Mouse (Mus musculus) retina, embryonic 14.5 days (tissue): ENCODE data around the gene Zfp365.

Experiments used
- DNase-seq: peaks from one replicate; pipeline ENCODE4 v3.0.0-alpha.2; 2015; ENCODE audit warnings: low spot score

Zfp365 gene

DNA sequence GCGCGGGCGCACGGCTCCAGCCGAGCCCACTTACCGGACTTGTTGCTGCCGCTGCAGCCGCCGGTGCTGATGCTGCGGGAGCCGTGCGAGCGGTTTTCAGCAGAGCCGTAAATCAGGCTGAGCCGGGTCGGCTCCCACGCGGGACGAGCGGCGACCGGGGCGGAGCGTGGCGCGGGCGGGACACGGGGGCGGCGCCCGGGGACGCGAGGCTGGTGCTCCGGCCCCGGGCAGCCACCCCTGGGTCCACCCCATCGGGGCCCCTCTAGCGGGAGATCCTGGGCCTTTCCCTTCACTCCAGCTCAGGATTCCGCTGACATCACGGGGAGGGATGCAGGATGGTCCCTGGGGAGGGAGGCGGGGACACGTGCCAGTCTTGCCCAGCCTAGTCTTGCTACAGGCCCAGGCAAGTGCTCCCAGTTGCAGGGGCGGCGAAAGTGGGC lies at the start of gene Zfp365:
Zfp365 (minus strand) TSS at position 326 of the 440 bp plus-strand sequence.
- DNase-seq = peak; percentile 85

DNA sequence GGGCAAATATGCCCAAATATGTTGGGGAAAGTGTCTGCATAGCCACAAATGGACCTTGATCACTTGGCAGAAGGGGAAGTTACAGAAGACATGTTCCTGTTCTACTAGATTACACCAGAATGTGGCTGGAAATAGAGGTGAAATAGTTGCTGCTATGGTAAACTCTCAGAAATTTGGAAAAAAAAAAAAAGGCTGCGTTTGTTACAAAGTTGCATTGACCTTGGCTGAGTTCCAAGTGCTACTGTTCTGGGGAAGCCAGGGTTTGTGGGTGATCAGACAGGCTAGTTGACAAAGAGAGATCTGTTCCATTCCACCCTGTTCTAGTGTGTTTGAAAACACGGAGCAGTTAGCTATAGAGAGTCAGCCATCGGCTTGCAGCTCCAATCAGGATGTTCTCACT lies 47.5 kb upstream of the Zfp365 start:
- DNase-seq = no peak

DNA sequence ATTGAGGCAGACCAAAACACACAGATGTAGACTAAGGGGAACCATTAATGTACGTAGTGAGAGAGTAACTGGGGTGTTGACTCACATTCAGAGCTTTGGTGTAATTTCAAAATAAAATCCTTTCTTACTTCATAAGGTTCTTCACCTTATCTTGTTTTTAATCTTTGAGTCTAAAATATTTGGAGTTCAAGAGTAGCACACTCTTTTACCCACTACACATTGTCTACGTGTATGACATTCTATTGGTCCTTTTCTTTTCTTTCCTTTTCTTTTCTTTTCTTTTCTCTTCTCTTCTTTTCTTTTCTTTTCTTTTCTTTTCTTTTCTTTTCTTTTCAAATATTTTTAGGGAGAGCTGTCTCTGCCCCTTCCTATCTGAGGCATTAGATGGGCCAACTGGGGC lies 43.5 kb upstream of the Zfp365 start:
- no peak for DNase-seq

DNA sequence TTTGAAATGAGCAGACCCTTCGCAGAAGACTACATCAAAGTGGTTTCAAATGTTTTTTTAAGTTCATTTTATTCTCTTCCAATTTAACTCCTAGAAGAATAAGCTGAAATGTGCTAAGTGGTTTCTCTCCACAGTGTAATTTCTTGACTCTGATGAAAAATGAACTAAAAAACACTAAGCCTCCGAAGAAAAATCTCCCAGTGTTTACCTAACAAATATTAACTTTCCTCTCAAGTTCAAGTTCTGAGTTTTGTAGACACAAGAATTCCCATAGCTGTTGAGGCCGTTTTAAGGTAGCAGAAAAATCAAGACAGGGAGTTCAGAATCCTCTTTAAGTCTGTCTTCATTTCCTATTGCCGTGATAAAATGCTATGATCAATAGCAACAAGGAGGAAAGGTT lies 39.2 kb upstream of the Zfp365 start:
- DNase-seq = no peak

DNA sequence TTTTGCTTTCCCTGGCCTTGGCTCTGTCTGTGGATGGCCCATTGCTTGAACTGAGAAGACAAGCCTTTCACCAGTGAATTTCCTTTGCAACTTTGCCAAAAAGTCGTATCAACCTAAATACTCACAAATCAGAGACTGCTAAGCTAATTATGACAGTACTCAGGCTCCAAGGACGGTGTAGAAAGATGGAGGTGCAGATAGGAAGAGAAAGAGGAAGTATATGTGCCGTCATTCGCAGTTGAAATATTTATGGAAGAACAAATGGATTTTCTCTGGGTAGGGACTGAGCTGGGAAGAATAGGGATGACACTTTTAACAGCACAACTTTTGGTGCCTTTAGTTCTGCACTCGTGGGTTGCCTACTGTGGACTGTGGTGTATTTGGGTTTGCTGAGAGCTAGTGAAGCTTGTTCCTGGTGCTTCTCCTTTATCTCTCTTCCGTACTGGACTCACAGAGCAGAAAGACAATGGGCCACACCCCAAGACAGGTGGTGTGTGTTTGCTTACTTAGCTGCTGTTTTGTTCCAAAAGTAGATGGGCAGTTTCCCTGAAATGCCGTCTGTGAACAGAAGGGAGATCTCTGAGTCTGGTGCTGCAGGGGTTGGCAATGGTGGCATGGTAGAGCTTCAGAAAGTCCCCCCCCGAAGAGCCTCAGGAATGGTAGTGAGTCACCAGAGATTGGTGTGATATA lies 37.7 kb upstream of the Zfp365 start:
- DNase-seq = no peak

DNA sequence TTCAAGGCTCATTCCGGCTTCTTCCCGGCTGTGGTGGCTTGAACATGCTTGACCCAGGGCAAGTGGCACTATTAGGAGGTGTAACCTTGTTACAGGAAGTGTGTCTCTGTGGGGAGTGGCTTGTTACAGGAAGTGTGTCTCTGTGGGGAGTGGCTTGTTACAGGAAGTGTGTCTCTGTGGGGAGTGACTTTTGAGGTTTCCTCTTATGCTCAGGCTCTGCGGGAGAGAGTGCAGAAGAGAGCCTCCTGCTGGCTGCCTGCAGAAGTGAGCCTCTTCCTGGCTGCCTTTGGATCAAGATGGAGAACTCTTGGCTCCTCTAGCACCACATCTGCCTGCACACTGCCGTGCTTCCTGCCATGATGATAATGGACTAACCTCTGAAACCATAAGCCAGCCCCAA lies 31.1 kb upstream of the Zfp365 start:
- no peak for DNase-seq

DNA sequence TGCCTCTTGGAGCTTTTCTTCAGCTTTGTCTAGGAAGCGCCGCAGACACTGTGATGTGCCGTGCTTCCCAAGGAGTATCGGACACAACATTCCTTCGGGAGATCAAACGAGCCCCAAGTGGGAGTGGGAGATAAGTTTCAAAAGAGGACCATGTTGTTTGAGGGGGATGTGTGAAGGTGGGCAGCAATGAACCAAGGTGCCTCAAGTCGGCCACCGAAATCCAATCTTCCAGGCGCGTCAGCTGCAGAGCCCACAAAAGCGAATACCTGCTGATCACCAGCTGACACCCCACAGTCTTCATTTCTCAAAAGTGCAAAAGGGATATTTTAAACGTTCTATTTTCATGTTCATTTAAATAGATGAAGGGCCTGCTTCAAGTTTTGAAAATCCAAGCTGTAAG lies 27.1 kb upstream of the Zfp365 start:
- no peak for DNase-seq

DNA sequence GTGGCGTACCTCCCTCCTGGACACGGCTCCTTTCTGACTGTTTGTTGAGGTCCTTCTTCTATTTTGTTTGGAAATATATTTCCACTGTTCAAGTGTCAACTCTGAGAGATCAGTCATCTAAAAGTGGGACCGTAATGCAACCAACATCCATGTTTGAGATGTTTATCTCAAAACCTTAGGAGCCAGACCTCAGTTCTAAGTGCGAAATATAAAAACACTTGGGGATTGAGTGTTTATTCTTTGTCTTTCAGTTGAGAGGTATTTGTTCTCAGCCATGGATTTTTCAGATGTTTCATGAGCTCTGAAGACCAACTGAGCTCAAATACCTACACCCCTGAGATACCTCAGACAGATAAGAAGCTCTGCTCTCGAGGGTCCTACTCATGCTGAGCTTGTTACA lies 25.3 kb upstream of the Zfp365 start:
- no peak for DNase-seq

DNA sequence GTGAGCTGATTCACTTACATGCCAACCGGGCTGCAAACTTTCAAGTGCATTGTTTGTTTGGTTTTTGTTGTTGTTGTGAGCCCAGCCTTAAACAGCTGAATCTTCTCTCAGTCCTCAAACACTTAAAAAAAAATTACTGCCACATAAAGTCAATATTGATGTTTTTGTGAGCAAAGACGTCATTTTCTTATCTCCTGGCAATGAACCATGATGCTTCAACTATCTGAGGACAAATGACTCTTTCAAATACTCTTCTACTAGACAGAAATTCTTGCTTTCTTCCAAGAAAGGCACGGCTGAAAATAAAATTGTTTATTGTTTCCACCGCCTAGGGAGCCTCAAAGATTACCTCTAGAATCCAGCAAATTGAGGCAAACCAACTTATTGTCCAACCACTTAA lies 24.5 kb upstream of the Zfp365 start:
- no peak for DNase-seq

DNA sequence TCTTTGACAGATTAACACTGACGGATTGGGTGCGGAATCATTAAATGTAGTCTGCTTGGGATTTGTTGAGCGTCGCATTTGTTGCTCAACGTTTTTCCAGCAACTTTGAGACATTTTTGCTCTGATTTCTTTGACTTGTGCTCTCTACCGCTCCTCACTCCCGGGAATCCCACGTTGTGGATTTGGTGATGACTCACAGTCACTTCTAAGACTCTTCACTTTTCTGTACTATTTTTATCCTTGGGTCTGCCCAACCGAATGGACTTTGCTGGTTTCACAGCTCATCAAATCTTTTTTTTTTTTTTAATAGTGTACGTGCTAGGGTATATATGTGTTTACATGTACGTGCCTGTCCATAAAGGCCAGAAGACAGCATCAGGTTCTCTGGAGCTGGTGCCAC lies 20.3 kb upstream of the Zfp365 start:
- DNase-seq = no peak

DNA sequence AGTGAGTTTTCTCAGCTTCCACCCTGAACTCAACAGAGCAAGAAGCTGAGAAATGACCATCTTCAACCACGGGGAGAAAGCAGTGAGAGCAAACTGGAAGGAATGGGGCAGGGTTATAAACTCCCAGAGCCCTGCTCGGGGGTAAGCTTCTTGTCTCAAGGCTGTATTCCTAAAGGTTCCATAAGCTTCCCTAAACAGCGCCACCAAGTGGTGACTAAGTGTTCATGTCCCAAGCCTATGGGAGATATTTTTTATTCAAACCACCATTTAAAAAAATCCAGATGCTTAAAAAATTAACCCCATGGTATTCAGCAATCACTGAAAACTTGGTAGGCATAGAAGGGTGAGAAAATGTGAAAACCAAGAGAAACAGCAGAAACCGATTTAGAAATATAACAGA lies 18.9 kb upstream of the Zfp365 start:
- no peak for DNase-seq

DNA sequence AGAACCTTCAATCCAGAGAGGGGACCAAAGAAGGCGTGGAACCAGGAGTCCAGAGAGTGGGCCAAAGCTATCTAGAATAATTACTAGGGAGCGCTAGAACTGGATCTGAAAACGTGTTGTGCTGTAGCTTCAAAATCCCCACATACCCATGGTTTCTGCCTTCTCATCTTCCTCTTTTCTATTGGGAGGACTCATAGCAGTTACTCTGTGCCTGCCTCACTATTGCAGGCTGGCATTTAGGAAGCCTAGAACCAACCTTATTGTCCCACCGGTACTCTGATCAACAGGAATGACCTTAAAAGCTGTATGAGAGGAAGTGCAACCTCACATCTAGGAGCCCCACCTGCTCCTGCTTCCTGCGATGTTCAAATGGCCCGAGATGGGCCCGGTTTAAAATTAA lies 16.1 kb upstream of the Zfp365 start:
- no peak for DNase-seq

DNA sequence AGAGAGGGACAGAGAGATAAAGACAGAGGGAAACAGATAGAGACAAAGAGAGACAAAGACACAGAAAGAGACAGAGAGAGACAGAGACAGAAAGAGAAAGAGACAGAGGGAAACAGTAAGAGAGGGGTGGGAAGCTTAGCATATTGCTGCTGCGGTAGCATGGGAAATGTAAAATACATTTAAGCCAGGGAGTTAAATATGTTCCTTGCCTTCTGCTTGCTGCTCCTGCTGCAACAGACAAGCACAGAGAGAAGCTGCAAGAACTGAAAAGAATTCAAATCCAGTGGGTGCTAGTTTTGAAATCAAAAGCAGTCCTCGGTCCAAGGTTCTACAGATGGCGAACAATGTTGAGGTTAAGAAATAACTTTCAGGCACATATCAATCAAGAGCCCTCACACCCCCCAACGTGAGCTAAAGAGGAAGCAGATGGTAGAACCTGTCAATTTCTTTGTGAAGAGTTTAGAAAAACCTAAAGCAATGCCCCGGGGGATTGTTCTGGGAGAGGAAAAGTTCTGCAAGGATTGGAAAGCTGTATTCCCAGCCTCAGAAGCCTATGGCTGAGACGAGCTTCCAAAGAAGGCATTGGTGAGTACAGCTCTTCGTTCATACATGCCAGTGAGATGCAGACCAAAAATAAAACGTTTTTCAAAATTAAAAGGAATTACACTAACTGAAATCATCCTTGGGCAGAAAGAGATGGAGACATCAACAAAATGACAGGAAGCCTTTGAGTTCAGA lies 15.4 kb upstream of the Zfp365 start:
- DNase-seq = no peak

DNA sequence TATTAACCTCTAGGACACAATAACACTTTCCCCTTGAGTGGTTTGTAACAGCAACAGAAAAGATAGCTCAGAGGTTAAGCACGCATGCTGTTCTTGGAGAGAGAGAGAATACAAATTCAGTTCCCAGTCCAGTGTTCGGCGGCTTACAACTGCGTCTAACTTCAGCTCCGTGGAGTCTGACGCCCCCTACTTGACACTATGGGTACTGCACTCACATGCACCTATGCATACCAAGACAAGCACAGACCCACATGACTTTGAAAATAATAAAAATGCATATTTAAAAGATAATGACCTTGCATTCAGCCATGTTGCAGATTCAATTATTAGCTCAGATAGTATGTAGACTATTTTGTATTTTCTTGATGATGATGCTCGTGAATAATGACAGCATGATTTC lies 11.6 kb upstream of the Zfp365 start:
- no peak for DNase-seq

DNA sequence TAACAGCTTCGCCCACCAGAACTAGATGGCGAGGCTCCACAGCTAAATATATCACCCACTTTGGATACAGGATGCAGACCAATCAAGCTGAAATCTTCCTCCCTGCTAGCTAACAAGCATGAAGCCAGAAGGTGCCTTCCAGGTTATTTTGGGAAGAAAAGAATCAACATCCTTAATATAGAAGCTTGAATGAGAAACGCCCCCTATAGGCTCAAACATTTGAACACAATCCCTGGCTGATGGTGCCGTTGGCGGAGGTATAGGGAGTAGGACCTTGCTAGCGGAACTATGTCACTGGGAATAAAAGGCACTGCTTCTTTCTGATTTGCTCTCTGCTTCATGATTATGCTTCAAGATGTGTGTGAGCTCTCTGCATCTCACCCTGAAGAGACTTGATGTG lies 9.3 kb upstream of the Zfp365 start:
- DNase-seq = no peak

DNA sequence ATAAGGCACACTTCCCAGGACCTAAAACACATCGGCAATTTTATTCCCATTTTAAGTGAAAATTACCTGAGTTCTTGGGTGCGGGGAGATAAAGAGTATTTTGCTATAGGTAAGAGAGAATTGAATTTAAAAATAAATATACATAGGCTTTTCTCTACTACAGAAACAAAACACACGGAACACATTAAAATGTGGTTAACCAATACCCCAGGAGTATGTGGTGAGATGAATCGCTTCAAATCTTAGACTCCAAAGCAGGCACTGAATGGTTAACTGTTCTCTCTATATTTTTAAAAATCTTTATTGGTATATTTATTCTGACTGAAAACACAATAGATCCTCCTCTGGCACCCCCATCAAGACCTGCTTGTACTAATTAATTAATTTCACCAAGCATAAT lies 7.2 kb upstream of the Zfp365 start:
- DNase-seq = no peak

DNA sequence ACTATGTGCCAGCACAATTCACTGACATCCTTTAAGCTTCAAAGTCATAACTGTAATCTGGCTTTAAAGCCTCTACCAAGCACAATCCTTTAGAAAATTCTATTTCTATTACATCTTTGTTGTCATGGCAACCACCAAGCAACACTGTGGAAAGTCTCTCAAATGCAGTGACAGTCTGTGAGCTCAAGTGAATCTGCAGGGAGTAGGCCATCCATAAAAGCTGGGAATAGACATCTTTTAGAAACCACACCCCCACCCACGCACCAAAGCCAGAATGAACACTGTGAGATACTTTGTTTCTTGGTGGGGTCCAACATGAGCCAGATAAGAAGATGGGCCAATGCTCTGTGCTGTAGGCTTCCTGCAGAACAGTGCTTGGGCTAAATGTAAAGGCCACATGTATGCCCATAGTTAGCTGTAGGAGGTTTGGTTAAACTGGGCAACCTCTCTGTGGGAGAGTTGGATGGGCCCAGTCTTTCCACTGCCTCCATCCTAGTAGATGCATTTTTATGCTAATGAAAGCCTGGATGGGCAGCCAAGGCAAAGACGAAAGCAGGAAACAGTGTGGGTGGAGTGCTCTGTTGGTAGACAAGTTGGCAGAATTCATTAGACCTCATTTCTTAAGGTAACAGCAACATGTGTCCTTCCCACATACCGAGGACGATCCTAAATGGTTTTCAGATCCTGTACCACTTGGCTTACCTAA lies 5.9 kb upstream of the Zfp365 start:
- DNase-seq = no peak

DNA sequence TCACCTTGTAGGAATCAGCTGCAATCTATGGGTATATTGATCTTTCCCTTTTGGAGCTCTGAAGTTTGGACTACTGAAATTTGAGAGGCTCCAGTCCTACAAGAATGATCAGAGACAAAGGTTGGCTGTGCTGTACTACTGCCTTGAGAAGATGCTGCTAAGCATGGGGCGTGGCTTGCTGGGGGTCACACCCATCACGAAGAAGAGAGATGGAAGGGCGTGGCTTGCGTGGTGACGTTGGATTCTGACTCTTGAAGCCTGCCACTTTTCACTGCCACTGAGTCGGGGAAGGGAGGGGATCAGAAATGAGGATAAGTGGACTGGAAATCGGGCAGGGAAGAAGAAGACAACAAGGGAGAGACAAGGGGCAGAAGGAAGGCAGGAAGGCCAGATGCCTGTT lies 4.9 kb upstream of the Zfp365 start:
- DNase-seq = no peak

DNA sequence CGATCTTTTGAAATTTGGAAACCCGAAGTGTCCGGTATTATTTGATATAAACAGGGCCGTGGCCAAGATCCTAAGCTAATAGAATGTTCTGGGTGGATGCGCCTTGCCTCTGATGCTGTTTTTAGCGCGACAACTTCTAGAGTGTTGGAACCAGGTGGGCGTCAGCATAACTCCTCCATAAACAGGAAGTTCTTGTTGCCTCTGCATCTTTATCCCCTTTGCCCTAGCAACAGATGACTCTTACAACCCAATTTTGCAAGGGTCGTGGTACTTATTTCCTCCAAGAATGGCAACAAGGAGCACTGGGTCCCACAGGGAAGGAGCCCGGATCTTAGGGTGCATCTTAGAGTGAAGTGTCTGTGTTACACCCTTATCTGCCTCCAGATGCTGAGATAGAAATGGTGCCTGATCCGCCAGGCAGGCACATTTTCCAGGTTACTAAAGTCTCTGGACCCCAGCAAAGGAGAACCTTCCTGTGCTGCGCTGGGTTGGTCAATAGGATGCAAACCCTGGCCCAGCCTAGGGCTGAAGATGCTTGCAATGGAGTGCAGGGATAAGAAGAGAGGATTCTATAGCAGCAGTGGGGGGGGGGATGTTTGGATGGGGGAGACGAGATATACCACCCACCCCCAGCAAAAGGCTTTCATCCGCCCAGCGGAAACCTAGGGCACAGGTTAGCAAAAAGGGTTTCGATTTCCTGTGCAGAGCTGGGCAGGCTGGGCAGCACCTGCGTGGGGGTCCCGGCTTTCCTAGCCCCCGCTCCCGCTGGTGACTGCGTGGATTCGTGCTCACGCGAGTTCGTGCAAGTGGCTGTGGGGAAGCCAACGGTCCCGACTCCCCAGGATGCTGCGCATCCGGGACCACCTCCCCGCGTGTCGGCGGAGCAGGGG lies 770 bp downstream of the Zfp365 start:
- DNase-seq = peak; percentile 27

DNA sequence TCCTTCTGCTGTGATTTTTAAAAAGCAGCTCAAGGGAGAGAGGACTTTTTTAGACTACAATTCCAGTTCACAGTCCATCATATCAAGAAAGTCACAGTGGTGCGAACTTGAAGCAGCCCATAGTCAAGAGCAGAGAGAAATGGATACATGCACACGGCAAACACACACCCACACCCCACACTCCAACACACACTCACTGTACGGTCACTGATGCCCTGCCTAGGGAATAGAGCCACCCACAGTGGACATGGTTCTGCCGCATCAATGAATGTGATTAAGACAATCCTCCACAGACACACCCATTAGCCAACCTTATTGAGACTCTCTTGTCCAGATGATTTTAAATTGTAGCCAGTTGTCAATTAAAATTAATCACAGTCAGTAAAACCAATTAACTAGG lies 4.5 kb downstream of the Zfp365 start:
- no peak for DNase-seq

DNA sequence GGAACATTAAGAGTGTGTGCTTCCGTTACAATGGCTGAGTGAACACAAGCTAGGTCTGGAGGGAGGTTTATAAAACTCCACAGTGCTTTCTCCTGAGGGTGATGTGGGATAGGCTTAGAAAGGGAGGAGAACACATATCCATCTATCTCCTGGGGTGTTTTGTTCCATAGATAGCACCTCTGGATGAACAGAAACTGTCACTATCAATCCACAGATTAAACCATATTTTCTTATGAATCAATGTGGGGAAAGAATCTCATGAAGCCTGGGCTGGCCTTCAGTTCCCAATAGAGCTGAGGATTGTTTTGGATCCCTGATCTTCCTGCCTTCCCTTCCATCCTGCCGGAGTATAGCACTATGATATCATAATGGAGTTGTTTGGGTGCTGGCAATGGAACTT lies 5.5 kb downstream of the Zfp365 start:
- no peak for DNase-seq

DNA sequence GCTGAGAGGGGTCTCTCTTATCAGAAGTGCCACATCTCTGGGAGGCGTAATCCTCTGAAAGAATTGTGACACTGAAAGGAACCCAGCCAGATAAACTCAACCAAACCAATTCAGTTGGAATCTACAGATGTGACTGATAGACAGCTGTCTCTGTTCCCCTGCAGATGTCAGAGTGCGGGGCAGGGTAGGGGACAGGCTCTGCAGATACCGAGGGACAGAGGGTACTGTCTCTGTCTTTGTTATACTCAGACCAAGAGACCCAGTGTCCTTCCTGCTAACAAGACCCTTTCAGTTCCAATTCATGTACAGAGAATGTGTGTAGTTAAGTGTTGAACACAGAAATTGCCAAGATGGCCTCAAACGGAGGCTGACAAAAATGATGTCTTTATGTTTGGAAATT lies 6.4 kb downstream of the Zfp365 start:
- DNase-seq = no peak
